Mouse (Mus musculus): ENCODE measurements around the gene Rai14. TPM values are rescaled to one million over a fixed set of nuclear protein-coding genes. Genes with fewer than 3 reads are reported as not detected.

Rai14 gene
- total RNA-seq (2023; ENCODE audit: inconsistent age): not detected in 4 replicates

GRCm38 (mm10) chr15:10714409-10715138, at the start of gene Rai14:
Rai14 (minus strand) TSS chr15:10714624.

GRCm38 (mm10) chr15:10558465-10558864, 156.0 kb downstream of the Rai14 start, which contains the start of gene Ttc23l:
Ttc23l (minus strand) TSS chr15:10558668.

Other genes with a start within 250 kb of the Rai14 start
- 31.4 to 35.9 TPM (median 34.1 TPM) in 4 replicates for gene Dnajc21, start 244.1 kb downstream of the Rai14 start, total RNA-seq (2023; ENCODE audit: inconsistent age)
- 37.1 to 50.5 TPM (median 37.8 TPM) in 4 replicates for gene Brix1, start 228.7 kb downstream of the Rai14 start, total RNA-seq (2023; ENCODE audit: inconsistent age)
- 24.8 to 37.9 TPM (median 33.1 TPM) in 4 replicates for gene Rad1, start 228.6 kb downstream of the Rai14 start, total RNA-seq (2023; ENCODE audit: inconsistent age)
- not detected in 4 replicates for gene Ttc23l, start 156.0 kb downstream of the Rai14 start, total RNA-seq (2023; ENCODE audit: inconsistent age)
- not detected in 4 replicates for gene C1qtnf3, start 237.7 kb upstream of the Rai14 start, total RNA-seq (2023; ENCODE audit: inconsistent age)

All from B cell, adult (primary cell).